Mouse (Mus musculus): Measurements from ENCODE around the gene Tet3.

Gene Tet3

DNA sequence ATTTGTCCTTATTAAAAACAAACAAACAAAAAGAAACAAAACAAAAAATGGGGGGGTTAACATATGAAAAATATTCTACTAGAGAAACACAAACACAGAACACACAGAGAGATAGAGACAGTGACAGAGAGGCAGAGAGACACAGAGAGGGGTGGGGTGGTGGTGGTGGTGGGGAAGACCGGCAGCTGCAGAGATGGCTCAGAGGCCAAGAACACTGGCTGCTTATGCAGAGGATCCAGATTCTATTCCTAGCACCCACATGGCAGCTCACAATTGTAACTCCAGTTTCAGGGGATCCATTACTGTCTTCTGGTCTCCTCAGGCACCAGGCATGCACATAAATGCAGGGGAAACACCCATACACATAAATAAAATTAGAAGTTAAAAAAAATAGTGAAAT is 45.2 kb downstream of the Tet3 start:
- no peak for DNase-seq (ENCODE audit: low read depth)

DNA sequence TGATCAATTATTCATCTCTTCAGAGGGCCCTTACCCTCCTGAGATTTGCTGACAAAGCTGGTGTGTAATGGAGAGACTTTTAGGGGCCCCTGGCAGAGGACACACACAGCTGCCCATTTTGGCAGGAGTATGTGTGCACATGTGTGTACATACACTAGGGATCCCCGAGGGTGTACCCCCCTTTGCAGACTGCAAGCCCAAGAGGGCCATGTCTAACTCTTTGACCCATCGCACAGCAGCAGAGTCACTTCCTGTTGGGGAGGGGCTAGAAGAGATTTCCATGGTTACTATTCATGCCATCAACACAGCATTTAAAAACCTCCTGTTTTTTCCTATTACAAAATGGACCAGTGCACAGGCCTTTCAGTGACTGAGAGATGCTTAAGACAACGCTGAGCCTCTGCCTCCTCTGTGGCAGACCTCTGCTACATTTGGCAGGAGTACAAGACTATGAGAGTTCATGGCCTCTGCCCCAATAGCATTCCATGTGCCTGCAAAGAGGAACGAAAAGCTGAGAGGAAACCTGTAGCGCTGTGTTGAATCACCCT is 46.0 kb downstream of the Tet3 start:
- DNase-seq (ENCODE audit: low read depth), result peak; percentile 34

DNA sequence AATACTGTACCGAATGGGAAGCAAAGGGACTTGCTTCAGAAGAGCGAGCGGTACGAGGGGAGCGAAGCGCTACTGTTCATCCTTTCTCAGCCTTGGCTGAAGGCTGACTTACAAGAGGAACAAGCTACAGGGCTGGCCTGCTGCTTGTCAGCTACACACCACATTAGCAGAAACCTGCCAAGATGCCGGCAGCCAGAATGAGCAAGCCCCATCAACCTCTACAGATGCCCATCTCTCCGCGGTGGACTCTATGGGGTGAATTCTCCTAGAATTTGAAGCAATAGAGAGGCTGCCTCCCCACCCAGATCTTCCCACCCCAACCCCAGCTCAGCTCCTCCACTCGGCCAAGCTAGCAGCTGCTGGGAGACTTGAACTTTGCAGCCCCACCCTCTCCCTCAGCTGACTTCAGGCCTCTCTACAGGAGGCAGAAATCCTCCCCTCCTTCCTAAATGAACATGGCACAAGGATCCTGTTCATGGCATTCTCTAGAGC is 46.5 kb downstream of the Tet3 start:
- no peak for DNase-seq (ENCODE audit: low read depth)

DNA sequence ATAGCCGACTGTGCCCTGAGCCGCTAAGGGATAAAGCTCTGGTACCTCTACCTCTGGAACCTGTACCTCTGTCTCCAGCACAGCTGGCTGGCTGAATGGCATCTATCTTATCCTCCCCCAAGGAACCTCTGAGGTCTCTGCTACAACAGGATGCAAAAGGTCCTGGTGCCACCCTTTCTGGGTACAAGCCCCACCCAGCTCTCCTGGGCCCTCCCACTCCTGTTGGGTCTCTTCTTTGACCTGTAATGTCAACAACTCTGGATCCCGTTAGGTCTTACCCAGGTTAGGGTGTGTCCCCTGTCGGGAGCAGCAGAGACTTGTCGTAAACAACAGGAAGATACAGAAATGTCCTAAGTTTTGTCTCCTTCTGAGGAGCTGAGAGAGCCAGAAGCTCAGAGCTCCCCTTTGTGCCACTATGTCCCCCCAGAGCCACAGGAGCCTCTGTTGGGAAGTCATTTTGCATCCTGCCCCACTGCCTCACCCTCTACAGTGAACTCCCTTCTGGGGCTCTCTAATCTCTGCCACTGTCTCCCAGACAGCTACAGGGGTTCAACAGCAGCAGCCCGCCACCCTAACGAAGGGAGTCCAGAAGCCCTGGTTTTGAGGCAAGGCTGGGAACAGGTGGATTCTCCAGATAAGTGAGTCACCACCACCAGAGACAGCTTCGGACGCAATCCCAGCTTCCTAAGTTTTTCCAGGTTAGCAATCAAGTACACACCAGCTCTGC is 47.1 kb downstream of the Tet3 start:
- no peak for DNase-seq (ENCODE audit: low read depth)

DNA sequence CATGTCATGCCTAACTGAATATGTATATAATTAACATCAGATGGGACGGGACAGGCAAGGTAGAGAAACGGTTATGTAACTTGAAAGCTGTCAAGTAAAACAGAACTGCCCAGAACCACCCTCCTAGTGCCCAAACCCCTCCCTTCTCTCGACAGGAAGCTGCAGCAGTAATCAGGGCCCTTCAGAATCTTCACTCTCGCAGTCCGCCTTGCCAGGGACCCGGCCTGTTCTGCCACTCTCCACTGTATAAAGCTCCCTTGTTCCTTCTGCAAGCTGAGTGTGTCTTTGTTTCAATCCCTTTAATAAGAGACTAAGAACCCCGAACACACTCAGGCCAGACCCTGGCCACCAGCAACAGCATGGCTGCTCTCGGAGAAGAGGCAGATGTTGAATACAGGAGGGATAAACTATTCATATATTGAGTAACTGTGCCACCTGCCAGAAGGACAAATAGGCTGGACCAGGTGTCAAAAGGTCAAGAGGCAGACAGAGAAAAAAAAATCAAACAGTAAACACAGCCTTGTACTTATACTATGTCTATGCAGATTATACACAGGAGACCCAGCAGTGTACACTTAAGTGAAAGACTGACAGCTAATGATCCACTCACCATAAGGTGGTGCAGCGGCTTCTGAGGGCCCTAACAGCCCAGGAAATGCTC is 48.7 kb downstream of the Tet3 start:
- no peak for DNase-seq (ENCODE audit: low read depth)

DNA sequence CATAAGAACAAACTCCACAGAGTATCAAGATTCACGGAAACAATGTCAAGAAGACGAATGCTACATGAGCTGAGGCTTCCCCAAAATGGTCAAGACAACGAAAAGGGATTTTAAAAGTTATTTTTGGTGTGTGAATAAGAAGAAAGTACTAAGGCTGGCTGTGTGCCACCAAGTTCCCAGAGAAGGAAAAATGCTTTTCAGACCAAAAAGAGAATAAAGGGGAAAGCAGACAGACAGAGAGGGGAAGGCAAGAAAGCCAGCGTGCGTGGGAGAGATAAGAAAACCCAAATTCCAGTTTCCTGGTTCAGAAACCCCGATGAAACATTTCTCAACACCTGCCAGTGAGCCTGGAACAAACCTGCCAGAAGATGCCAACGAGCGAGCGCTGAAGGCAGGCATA is 50.4 kb downstream of the Tet3 start:
- peak; percentile 50 for DNase-seq (ENCODE audit: low read depth)

DNA sequence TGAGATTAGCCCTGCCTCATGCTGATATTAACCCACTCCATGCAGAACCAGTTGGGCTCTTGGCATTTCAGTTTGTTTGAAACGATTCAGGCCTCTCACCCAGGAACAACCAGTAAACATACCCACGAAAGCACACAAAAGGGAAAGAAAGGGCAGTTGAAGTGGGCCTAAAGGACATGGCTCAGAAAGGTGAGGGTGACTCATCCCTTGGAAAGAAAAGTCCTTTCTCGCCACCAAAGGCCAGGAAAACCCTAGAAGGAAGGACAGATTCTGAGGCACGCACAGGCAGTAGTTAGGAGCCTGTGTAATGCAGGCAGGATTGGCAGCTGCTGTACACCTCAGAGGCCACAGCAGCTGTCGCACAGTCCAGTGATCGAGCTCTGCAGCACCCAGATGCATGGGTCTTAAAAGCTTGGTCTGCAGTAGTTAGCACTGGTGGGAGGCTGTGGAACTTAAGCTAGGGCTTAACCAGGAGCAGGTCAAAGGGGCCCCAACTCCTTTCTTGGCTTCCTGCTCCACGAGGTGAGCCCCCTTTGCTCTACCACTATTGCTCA is 53.3 kb downstream of the Tet3 start:
- no peak for DNase-seq (ENCODE audit: low read depth)

DNA sequence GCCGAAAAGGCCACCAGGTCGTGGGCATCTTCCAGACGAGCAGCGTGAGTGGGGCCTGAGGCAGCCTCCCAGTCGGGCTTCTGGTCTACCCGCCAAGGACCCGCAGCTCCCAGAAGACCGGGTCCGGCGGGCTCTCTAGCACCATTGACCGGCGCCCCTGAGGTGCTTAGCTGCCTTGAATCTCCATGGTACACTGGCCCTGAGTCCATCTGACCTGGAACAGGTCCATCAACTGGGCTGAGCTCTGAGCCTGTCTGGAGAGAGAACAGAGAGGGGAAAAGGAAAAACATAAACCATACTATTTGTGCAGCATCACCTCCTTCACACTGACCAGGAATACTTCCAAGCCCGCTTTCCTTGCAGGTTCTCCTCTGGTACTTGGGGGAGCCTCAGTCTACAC is 54.3 kb downstream of the Tet3 start:
- DNase-seq (ENCODE audit: low read depth), result no peak

DNA sequence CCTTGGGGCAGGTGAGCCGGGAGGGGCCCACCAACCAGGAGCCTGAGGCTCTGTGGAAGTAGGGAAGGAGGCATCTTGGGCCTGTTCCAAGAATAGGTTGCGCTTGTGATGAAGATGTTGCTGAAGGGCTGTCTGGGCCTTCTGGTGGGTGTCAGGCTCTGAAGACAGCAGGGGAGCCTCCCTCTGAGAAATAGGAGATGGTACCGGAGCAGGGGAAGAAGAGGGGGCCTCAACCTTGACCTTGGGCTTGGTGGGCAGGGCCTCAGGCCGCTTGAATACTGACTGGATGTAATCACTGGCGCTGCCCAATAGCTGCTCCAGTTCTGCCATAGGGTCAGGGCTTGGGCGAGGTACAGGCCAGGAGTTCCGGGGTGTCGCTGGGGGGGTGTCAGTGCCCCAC is 55.4 kb downstream of the Tet3 start:
- DNase-seq (ENCODE audit: low read depth), result no peak

DNA sequence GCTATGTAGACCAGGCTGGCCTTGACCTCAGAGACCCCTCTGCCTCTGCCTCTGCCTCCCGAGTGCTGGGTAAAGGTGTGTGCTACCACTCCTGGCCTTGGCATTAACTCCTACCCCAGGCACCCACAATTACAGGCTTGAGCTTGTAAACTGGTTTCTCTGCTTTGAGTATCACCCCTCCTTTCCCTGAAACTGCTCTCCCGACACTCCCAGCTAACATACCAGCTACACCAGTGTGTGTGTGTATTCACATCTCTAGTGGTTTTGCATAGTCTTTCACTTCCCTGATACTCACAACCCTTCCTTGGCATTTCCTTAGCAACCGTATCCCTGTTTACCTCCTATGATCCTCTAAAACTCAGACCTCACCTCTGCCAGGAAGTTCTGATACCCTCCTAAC is 59.1 kb downstream of the Tet3 start:
- DNase-seq (ENCODE audit: low read depth), result no peak

DNA sequence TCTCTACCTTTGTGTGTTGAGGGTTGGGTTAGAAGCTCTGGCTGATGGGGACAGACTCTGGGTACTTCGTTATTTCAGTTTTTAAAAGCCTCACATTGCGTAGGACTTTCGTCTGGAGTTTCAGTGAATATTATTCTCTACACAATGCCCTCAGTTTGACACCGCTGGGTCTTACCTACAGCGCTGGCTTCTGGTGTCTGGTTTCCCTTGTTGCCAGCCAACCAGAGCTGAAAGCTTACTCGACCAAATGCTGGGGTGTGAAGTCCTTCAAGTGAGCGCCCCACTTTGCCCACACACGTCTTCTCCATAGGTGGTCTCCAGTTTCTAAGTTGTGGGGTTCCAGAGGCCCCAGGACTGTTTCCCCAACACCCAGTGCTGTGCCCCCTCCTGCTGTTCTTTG is 61.2 kb downstream of the Tet3 start:
- no peak for DNase-seq (ENCODE audit: low read depth)

DNA sequence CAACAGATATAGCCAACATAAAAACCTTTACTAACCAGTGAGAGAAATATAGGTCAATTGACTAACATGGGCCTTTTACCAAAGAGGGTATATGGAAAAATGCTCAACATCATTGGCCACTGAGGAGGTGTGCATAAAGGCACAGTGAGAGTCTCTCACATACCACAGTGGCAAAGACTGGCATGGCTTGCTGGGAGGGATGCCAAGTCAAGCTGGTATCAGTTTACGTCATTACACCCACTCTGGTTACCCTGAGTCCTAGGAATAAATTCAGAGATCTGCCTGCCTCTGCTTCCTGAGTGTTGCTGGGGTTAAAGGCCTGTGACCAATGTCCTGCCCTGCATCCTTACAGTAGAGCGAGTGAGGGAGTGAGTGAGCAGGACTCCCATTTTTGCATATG is 62.2 kb downstream of the Tet3 start:
- no peak for DNase-seq (ENCODE audit: low read depth)

DNA sequence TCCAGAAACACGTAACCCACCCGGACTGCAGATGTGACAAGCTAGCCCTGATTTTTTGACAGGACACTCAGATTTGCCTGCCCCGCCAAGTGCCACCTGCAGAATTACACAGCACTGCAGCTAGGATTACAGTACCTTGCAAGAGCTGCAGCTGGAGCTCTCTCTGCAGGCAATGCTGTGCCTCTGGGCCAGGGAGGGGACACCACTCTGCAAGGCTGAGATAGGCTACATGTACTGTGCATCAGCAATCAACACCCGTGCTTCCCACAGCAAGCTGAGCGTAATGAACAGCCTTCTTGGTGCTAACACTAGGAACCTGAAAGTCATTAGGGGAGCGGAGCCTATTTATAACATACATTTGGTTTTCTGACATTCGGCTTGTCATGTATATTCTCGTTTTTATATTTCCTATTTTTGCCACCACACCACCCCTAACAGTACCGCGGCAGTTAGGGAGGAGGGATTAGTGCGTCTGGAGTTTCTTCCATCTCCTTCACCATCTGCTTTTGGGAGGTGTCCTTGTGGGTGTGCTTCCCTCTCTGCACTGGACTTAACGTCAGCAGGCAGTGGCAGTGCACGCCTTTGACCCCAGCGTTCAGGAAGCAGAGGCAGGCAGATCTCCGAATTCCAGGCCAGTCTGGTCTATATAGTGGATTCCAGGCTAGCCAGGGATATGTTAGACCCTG is 63.2 kb downstream of the Tet3 start:
- no peak for DNase-seq (ENCODE audit: low read depth)

DNA sequence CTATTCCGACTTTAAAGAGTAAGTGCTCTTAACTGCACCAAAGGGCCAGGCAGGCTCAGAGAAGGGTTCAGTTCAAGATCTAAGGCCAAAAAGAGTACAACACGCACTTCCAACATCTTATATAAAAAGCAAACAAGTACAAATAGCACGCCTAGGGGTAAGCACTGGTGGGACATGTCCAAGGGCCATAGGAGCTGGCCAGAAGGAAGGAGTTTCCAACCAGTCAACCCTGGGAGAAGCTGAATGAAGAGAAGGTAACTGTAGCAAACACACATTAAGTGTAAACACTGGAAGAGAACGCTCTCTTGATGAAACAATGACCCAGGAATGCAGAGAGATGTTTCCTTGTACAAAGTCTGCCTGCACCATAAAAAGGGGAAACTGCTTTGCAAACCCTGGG is 64.8 kb downstream of the Tet3 start:
- DNase-seq (ENCODE audit: low read depth), result no peak

DNA sequence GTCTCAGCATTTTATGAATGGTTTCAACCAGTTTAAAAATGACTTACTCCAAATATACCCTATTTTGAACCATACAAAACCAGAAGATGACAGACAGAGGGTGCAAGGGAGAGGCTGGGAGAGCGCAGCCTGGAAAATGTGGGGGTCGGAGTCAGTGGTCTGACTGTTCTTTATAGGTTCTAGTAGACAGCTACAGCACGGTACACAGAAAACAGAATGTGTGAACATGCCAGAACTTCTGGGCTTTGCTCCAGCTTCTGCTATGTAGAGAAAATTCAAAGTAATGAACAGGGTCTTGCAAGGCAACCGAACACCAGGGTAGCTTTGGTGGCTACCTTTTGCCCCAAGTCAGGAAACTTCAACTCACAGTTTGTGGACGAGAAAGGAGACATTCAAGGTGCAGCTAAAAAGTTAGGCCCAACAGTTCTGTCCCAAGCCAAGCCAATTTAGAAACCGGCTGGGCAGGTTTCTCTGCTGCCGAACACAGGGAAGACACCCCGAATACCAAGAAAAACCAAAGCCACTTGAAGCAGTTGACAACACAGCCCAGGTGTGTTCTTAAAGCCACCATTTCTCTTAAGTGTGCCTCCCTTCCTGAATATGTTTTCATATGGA is 66.6 kb downstream of the Tet3 start:
- DNase-seq (ENCODE audit: low read depth), result peak; percentile 30

DNA sequence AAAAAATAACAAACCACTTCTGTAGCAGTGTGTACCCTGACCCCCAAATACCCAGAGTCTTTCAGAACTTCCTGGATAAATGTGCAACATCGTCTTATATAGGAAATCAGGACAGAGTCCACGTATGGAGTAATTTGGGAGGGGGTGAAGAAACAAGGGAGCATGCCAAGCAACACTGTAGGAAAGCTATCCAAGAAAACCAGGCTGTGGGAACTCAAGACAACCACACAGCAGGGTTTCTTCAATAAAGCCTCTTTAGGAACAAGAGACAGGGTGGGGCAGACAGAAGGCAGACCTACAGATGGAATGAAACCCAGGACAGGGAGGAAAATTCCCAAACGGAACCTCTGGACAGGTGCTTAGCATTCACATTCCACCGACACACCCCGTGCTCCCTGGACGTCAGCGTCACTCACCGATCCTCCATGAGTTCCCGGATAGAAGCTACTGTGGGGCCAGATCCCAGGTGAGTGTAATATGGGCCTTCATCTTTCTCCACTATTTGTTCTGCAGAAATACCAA is 73.3 kb downstream of the Tet3 start:
- DNase-seq (ENCODE audit: low read depth), result no peak

DNA sequence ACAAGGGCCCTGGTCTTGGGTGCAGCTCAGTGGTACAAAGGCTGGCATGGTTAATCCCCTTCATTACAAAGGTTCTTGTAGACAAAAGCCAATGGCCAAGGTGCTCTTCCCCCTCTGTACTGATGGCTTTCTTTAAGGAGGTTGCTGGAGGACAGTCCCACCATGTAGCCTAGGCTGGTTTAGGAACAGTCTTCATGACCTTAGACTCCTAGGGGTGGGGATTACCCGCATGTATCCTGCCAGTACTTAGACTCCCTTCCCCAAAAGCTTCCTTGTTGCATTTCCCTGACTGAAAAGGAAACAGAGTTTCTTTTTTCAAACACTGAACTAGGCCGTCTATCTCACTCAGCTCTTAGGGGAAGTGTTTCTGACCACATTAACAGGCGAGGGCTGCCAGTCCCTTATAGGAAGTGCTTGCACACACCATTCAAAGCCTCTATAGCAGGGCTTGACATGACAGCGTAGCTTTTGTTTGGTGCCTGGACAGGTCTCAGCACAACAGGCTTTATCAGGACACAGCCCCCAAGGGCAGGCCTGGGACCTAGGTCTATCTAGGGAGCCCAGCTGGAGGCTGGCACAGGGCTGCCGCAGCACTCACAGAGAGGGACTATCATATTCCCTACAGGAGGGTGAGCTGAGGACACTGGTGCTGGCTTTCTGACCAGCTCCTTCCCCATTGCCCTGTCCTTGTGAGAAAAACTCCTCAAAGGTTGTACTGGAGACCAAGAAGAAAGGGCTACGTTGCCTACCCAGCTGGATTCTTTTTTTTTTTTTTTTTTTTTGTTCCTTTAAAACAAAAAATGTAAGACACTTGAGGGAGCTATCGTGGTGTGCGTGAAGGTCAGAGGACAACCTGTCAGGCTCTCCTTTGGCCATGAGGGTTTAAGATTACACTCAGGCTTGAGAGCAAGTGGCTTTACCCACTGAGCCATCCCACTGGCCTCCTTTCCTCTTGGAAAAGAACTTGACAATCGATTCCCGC is 77.1 kb downstream of the Tet3 start:
- DNase-seq (ENCODE audit: low read depth), result no peak

DNA sequence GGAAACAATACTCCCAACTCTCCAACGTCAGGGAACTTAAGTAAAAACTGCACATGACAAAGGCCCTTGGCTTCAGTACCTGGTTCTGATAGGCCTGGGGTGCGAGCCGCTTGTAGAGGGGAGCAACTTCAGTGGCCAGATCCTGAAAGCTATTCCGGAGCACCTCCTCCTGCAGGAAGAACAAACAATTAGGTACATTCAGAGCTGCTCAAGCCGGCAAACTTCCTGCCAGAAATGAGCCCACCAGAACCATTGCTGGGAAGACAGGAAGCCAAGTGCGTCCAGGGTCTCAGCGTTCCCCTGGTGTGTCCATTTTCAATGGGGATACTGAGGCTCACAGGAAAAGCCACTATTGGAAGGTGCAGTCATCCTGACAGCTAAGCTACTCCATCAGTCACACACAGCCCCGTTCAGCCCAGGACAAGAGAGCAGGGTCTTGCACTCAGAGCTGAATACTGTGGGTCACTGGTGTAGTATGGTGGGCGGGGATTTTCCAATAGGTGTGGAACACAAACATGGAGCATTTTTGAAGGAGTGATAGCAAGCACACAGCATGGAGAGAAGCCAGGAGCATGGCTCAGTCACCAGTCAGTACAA is 85.1 kb downstream of the Tet3 start:
- no peak for DNase-seq (ENCODE audit: low read depth)

DNA sequence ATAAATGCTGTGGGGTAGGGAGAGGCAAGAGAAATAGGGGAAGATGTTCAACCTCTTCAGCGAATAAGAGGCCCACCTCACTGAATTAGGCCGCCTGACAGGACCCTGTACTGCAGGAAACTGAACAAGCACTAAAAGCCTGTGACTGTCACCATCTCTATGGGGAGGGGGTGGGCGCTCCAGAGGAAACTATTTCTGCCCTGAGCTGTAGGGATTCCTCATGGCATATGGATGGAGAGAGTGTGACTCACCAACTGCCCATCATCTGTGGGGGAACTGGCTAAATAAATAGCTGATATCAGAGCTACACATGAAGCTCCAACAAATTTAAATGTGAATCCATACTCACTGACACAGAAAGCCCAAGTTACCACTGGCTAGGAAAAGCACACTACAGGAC is 87.5 kb downstream of the Tet3 start:
- no peak for DNase-seq (ENCODE audit: low read depth)

DNA sequence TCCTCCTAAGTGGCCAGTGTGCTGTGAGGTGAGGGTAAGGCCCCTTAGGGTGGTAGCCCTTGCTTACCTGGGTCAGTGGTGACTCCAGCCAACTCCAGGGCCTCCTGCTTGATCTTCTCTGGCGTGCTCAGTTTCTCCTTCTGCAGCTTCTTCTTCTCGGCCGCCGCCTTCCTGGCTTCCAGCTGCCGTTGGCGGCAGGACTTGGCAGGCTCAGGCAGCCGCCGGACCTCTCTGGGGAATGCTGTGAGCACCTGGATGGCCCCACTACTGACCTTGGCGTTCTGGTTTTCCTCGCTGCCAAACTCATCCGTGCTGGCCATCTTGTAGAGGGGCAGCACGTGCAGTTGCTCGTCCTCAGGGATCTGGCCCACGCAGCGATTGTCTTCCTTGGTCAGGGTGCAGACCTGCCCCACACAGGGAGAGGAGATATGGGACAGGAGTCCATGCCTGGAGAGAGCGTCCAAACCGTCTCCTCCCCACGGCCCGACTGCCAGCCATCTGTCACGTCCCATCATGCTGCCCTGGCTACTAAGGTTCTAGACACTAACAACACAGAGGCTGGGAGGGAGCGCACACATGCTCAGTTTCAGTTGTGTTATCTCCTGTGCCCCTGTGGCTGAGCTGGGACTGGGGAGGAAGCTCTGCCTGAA is 88.4 kb downstream of the Tet3 start:
- DNase-seq (ENCODE audit: low read depth), result no peak

Data from NIH3T3 (cell line).